Mouse (Mus musculus): ENCODE data around the gene Zfp628.
A peak's percentile ranks its signal among the peaks of the same experiment; 100 is the strongest.

Zfp628 gene

GRCm38 (mm10) chr7:4940068-4940479, 25.1 kb downstream of the Zfp628 start:
- DNase-seq (ENCODE audit: low spot score in 2 of 2), result peak in 1 of 2 experiments; percentile 83

- no peak for DNase-seq (ENCODE audit: low spot score in 2 of 2)
These were observed 27.7 kb downstream of the Zfp628 start for GRCm38 (mm10) chr7:4942673-4943072.

GRCm38 (mm10) chr7:4943223-4943815, 28.3 kb downstream of the Zfp628 start:
- DNase-seq (ENCODE audit: low spot score in 2 of 2), result peak; percentile 83 to 94

- peak in 1 of 2 experiments; percentile 69 for DNase-seq (ENCODE audit: low spot score in 2 of 2)
These were observed 32.8 kb downstream of the Zfp628 start for GRCm38 (mm10) chr7:4947855-4948254.

- DNase-seq (ENCODE audit: low spot score in 2 of 2), result no peak
These were observed 33.4 kb downstream of the Zfp628 start for GRCm38 (mm10) chr7:4948386-4948785.

GRCm38 (mm10) chr7:4950561-4951342, 35.7 kb downstream of the Zfp628 start:
- DNase-seq (ENCODE audit: low spot score in 2 of 2), result no peak

- no peak for DNase-seq (ENCODE audit: low spot score in 2 of 2)
These were observed 38.9 kb downstream of the Zfp628 start for GRCm38 (mm10) chr7:4953815-4954445.

GRCm38 (mm10) chr7:4957361-4957760, 42.3 kb downstream of the Zfp628 start:
- DNase-seq (ENCODE audit: low spot score in 2 of 2), result no peak

GRCm38 (mm10) chr7:4963527-4963926, 48.5 kb downstream of the Zfp628 start:
- DNase-seq (ENCODE audit: low spot score in 2 of 2), result no peak

GRCm38 (mm10) chr7:4964272-4964671, 49.3 kb downstream of the Zfp628 start, which contains the start of gene Sbk2:
Gene Sbk2, minus strand, starts transcription at chr7:4964406.
- DNase-seq (ENCODE audit: low spot score in 2 of 2), result peak; percentile 78 to 85

GRCm38 (mm10) chr7:4964988-4965387, 50.0 kb downstream of the Zfp628 start:
- DNase-seq (ENCODE audit: low spot score in 2 of 2), result no peak

- DNase-seq (ENCODE audit: low spot score in 2 of 2), result no peak
These were observed 56.1 kb downstream of the Zfp628 start, which contains the start of gene Sbk3 for GRCm38 (mm10) chr7:4971068-4971467. Gene Sbk3, minus strand, starts transcription at chr7:4971168.
